Mouse (Mus musculus) lung, embryonic 15.5 days (tissue): Measurements from ENCODE around the gene Dpp6. TPM values are rescaled to one million over a fixed set of nuclear protein-coding genes. Genes with fewer than 3 reads are reported as not detected.
A peak's percentile ranks its signal among the peaks of the same experiment; 100 is the strongest.

ENCODE experiments used
- ATAC-seq: fragments of 200-750 bp; cut with Nextera tagmentation; 2 replicates; pipeline ENCODE4 v1.8.0; 2017; ENCODE audit warnings: moderate number of reproducible peaks, borderline replicate concordance; ENCODE audit not compliant: low FRiP score, low TSS enrichment; ENCODE audit errors: extremely low read depth
- H3K27ac ChIP-seq: fragments of 300-500 bp; sonication (generic); 2 replicates; pipeline ENCODE4 v1.5.1; 2015; ENCODE audit warnings: moderate library complexity, mild to moderate bottlenecking, inconsistent platforms
- H3K27me3 ChIP-seq: fragments of 300-500 bp; sonication (generic); 2 replicates; pipeline ENCODE4 v1.6.1; 2015; ENCODE audit warnings: inconsistent platforms
- H3K36me3 ChIP-seq: fragments of 300-500 bp; sonication (generic); 2 replicates; pipeline ENCODE4 v1.6.1; 2015; ENCODE audit warnings: inconsistent platforms
- H3K4me1 ChIP-seq: fragments of 300-500 bp; sonication (generic); 2 replicates; pipeline ENCODE4 v1.6.1; 2015; ENCODE audit warnings: inconsistent platforms
- H3K4me2 ChIP-seq: fragments of 300-500 bp; sonication (generic); 2 replicates; pipeline ENCODE4 v1.6.1; 2015; ENCODE audit warnings: inconsistent platforms, mild to moderate bottlenecking, moderate library complexity
- H3K4me3 ChIP-seq: fragments of 300-500 bp; sonication (generic); 2 replicates; pipeline ENCODE4 v1.5.1; 2015; ENCODE audit warnings: mild to moderate bottlenecking, inconsistent platforms
- H3K9ac ChIP-seq: fragments of 300-500 bp; sonication (generic); 2 replicates; pipeline ENCODE4 v1.6.1; 2015; ENCODE audit warnings: inconsistent platforms
- H3K9me3 ChIP-seq: fragments of 300-500 bp; sonication (generic); 2 replicates; pipeline ENCODE4 v1.6.1; 2016; ENCODE audit warnings: inconsistent platforms
- WGBS: fragments of 180-500 bp; shearing (Covaris S2); methylation state at CpG from one replicate; pipeline ENCODE4 v1.1.7; 2015; 5-methylcytosine and 5-hydroxymethylcytosine counted together
- polyA plus RNA-seq: library from polyadenylated mRNA; unstranded; fragments of >200 nt; fragmentation: Nextera tagmentation; extraction: Ambion mirVana; gene quantifications from 2 replicates; pipeline ENCODE4 v1.2.1, GENCODE M21; 2015

The Dpp6 gene
- polyA plus RNA-seq, 1 experiment from 2014 or later = 0.55 TPM

DNA sequence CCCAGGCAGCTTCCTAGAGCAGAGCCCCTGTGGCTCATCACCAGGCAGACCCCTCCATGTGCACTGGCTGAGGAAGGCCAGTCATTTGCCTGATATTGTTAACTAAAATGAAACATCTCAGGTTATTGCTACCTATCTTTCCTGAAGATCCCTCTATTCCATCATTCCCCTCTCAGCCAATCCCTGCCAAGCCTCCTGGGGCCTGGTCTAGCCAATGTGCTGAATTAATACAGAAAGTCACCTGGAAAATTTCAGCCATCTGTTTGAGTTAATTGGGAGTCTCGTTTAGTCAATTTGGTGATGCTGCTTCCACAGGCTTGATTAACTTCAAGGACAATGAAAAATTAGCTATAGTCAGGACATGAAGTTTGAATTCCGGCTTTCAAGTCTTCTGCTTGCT is 818.9 kb downstream of the Dpp6 start:
- WGBS = 70% methylated on average over 2 of the region's 2 CpGs

DNA sequence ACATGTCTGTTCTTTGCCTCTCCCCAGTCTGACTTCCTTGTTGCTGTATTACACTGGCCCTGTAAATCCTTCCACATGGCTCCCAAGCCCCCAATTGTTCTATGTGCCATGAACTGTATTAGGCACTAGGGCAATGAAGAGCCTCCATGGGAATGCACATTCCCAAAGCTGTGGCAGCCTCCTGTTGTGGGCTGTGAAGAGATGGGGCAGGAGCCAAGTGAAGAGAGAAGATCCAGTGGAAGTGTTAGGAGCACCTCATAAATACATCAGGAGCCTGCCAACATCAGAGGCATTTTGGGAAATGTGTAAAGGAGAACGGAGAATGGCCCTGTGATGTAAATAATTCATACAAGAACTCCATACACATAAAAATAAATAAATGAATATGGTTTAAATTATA is 824.9 kb downstream of the Dpp6 start:
- ATAC-seq = no peak
- no peak overlapping the region for H3K4me3 ChIP-seq
- H3K9ac ChIP-seq = no peak overlapping the region
- H3K36me3 ChIP-seq = no peaks in the 10 kb centered on the region
- no peaks in the 10 kb centered on the region for H3K4me1 ChIP-seq
- no peaks in the 10 kb centered on the region for H3K9me3 ChIP-seq
- WGBS = 50% methylated on average over 1 of the region's 1 CpGs
- H3K27ac ChIP-seq = no peak overlapping the region
- H3K27me3 ChIP-seq = no peaks in the 10 kb centered on the region
- no peak overlapping the region for H3K4me2 ChIP-seq

More for the DNA sequence above, 818.9 kb downstream of the Dpp6 start:
- no peaks in the 10 kb centered on the region for H3K27me3 ChIP-seq
- no peaks in the 10 kb centered on the region for H3K9me3 ChIP-seq
- no peak overlapping the region for H3K9ac ChIP-seq
- no peak overlapping the region for H3K4me3 ChIP-seq
- H3K27ac ChIP-seq = no peak overlapping the region
- no peak overlapping the region for H3K4me2 ChIP-seq
- no peaks in the 10 kb centered on the region for H3K4me1 ChIP-seq
- no peaks in the 10 kb centered on the region for H3K36me3 ChIP-seq
- no peak for ATAC-seq

DNA sequence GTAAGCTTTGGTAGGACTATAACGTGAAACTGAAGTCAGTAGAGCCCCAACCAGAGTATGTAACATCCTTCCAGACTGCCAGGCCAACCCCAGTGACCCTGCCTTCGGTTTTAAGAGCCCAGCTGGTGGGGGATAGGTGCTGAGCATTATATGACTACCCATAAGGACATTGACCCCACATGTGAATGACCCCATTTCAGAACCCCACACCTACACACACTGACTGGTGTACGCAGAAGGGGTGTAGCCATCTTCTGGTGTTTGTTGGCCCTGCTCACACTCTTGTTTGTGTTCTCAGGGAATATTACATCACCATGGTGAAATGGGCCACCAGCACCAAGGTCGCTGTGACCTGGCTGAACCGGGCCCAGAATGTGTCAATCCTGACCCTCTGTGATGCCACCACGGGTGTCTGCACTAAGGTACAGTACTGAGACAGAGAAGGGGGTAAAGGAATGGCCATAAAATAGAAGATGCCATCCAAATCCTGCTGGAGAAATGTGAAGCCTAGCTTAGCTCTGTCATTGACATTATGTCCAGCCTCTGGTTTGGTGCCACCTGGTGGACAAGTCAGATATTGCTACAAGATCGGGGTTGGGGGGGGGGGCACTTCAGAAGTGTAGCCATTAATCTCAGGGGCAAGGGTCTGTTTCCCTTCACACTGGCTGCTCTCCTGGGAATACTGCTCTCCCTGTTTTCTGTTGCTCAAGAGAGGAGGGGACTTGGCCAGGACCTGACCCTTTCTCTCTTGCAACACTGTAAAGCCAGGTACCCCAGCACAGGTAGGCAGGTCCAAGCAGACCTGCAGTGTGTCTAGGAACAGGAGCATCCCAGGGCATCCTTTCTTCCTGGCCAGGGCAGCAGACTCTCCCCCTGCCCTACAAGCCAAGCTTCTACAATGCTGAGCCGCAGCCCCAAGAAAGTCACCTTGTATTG is 835.1 kb downstream of the Dpp6 start:
- Histone ChIP-seq H3K9me3 (no peaks in the 10 kb centered on the region), H3K9ac (no peak overlapping the region), H3K4me1 (no peaks in the 10 kb centered on the region), H3K27ac (no peak overlapping the region), H3K4me3 (no peak overlapping the region), H3K36me3 (no peaks in the 10 kb centered on the region), H3K27me3 (no peaks in the 10 kb centered on the region), H3K4me2 (no peak overlapping the region)
- peak; percentile 35; the same call in 1 of the 2 replicates for ATAC-seq
- 54% methylated on average over 8 of the region's 8 CpGs for WGBS

DNA sequence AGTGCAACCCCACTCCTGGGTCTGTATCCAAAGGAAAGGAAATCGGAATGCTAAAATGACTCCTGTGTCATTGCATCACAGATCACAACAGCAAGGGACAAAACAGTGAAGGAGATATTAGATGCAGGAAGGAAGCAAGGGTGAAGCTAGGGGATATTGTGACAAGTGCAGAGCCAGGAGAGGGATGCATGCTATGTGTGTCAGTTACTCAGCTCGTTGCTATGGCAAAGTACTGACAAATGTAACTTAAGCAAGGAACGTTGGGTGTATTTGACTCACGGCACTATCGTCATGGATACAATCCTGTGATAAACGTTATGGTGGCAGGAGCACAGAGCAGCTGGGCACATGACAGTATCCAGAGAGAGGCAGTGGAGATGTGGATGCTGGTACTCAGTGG is 839.1 kb downstream of the Dpp6 start:
- no peak overlapping the region for H3K4me2 ChIP-seq
- no peaks in the 10 kb centered on the region for H3K9me3 ChIP-seq
- no peak overlapping the region for H3K4me3 ChIP-seq
- 51% methylated on average over 6 of the region's 6 CpGs for WGBS
- no peak for ATAC-seq
- H3K9ac ChIP-seq = no peak overlapping the region
- no peak overlapping the region for H3K27ac ChIP-seq
- H3K4me1 ChIP-seq = no peaks in the 10 kb centered on the region
- H3K36me3 ChIP-seq = no peaks in the 10 kb centered on the region
- no peaks in the 10 kb centered on the region for H3K27me3 ChIP-seq

DNA sequence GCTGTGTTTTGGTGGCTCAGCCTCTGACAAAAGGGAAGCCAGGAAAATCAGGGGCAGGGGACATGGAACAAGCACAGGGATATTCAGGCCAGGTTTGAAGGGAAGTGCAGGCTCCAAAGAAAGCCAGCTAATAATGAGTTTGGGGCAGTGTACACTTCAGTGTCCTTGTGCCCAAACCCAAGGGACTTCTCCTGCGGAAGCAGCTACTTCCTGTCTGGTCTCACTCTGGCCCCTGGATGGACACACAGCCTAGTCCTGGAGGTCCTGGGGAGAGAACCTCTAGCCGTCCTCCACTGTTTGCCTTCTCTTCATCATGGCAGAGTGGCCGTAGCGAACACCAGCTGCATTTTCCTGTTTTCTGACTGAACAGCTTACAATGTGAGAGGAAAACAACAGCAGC is 840.7 kb downstream of the Dpp6 start:
- Histone ChIP-seq H3K4me3 (no peak overlapping the region), H3K9ac (no peak overlapping the region), H3K27ac (0 out of 2 replicates have a peak overlapping the region, but pooled peaks have one; percentile 18), H3K27me3 (no peaks in the 10 kb centered on the region), H3K4me2 (no peak overlapping the region), H3K4me1 (no peaks in the 10 kb centered on the region), H3K9me3 (no peaks in the 10 kb centered on the region), H3K36me3 (no peaks in the 10 kb centered on the region)
- peak; percentile 23; the same call in 1 of the 2 replicates for ATAC-seq
- 41% methylated on average over 4 of the region's 4 CpGs for WGBS

DNA sequence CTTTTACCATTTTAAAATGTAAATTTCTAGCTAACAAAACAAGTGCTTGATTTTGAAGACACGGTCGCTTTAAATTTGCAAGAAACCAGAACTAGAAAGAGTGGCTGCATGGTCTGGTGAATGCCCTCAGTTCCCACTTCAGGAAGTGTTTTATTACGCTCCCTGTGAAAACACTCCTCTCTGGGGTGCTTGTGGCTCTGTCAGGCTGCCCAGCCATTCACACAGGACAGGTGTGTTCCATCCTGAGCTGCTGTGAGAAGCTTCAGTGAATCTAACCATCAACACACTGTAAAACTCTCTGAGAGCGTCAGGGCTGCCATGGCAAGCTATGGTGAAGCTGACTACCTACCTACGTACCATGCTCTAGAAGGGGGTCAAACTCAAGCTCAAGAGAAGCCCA is 841.2 kb downstream of the Dpp6 start:
- Histone ChIP-seq H3K4me1 (no peaks in the 10 kb centered on the region), H3K36me3 (no peaks in the 10 kb centered on the region), H3K9me3 (no peaks in the 10 kb centered on the region), H3K27me3 (no peaks in the 10 kb centered on the region), H3K4me2 (no peak overlapping the region), H3K27ac (no peak overlapping the region), H3K4me3 (no peak overlapping the region), H3K9ac (no peak overlapping the region)
- WGBS = 71% methylated on average over 5 of the region's 5 CpGs
- no peak for ATAC-seq

DNA sequence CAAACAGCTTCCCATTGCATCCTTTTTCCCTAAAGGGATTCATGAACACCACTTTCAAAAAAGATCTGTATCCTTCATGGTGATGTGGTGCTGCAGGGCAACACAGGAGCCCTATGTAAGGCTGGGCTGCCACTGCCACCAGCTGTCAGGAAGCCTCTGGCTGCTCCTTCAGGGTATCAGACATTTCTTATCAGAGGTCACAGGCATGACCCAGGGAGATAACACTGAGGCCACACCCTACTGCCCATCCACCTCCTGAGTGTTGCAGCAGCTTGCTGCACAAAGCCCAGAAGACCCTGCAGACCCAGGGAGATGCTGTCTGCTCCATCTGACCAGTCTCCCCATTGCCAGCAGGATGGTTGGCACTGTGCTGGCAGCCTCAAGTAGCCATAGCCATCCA is 841.6 kb downstream of the Dpp6 start:
- Histone ChIP-seq H3K4me2 (no peak overlapping the region), H3K4me3 (no peak overlapping the region), H3K4me1 (no peaks in the 10 kb centered on the region), H3K36me3 (no peaks in the 10 kb centered on the region), H3K27me3 (no peaks in the 10 kb centered on the region), H3K9ac (no peak overlapping the region), H3K27ac (no peak overlapping the region), H3K9me3 (no peaks in the 10 kb centered on the region)
- no peak for ATAC-seq

DNA sequence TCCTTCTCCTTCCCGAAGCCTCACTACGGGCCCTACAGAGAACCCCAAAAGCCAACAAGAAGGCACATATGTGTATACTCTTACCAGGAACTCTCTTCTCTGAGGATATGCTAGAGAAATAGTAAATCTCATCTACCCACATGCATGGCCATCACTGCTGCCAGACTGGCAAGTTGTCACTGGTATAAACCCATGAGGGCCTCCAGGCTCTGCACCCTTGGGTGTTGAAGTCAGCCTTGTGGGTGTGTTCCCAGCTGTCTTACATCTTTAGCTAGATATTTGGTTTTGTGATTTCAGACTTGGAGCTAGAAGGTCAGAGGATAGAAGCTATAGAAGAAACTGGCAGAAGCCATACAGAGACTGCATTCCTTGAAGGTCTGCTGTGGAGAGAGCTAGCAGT is 842.0 kb downstream of the Dpp6 start:
- H3K9me3 ChIP-seq = no peaks in the 10 kb centered on the region
- H3K27me3 ChIP-seq = no peaks in the 10 kb centered on the region
- H3K36me3 ChIP-seq = no peaks in the 10 kb centered on the region
- H3K4me1 ChIP-seq = no peaks in the 10 kb centered on the region
- no peak overlapping the region for H3K27ac ChIP-seq
- WGBS = 88% methylated on average over 2 of the region's 2 CpGs
- no peak overlapping the region for H3K9ac ChIP-seq
- no peak for ATAC-seq
- H3K4me2 ChIP-seq = no peak overlapping the region
- no peak overlapping the region for H3K4me3 ChIP-seq

DNA sequence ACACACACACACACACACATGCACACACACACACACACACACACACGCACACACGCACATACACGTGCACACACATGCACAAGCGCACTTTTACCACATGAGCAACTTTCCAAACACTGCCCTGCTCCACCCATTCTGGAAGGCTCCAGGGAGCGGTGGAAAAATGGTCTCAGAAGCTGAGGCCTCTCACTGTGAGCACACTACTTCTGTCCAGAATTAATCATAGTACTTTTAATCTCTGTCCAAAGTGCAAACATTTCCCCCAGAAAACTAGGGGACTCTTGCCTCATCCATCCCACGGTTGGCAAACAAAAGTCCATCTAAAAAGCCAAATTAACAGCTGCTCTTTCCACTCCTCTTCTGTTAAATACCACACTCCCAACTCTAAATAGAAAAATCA is 842.8 kb downstream of the Dpp6 start:
- Histone ChIP-seq H3K4me3 (no peak overlapping the region), H3K27ac (no peak overlapping the region), H3K4me1 (no peaks in the 10 kb centered on the region), H3K9ac (no peak overlapping the region), H3K9me3 (no peaks in the 10 kb centered on the region), H3K4me2 (no peak overlapping the region), H3K27me3 (no peaks in the 10 kb centered on the region), H3K36me3 (no peaks in the 10 kb centered on the region)
- WGBS = 62% methylated on average over 6 of the region's 6 CpGs
- ATAC-seq = no peak

DNA sequence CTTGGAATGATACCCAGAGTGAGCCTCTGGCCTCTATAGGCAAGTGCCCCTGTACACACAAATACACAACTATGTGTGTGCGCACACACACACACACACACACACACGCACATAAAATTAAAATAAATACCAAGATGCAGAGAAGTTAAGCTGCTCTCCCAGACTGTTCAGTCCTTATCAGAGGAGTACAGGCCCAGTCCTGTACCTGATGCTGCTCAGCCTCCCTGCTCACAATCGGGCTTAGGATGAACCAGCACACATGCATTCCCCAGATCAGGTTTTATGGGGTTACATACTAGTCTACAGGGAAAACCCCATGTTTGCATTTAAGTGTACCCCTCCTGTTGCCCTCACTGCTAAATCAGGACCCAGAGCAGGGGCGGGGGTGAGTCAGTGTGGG is 847.1 kb downstream of the Dpp6 start:
- H3K4me2 ChIP-seq = no peak overlapping the region
- H3K9ac ChIP-seq = no peak overlapping the region
- H3K4me3 ChIP-seq = no peak overlapping the region
- no peaks in the 10 kb centered on the region for H3K27me3 ChIP-seq
- H3K27ac ChIP-seq = no peak overlapping the region
- WGBS = 84% methylated on average over 4 of the region's 4 CpGs
- H3K36me3 ChIP-seq = no peaks in the 10 kb centered on the region
- no peaks in the 10 kb centered on the region for H3K9me3 ChIP-seq
- ATAC-seq = no peak
- H3K4me1 ChIP-seq = no peaks in the 10 kb centered on the region

DNA sequence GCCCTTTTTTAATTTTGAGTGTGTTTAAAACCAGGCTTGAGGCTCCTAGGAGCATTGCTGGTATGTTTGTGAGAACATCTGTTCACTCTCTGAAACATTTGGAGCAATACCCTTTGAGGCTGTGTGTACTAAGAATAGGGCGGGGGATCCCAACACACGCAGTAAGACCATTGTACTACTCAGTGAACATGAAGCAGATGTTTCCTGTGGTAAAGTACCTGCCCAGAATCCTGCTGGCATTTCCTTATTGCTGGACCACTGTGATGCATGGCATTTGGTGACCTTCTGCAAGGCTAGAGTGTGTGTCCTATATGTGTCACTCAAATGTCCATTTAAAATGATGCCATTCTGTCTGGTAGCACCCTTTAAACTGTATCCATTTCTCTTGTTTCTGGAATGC is 854.5 kb downstream of the Dpp6 start:
- ATAC-seq = 0 out of 2 replicates have a peak, but pooled peaks have one; percentile 11
- H3K27me3 ChIP-seq = no peaks in the 10 kb centered on the region
- H3K27ac ChIP-seq = no peak overlapping the region
- no peak overlapping the region for H3K4me2 ChIP-seq
- H3K9ac ChIP-seq = no peak overlapping the region
- 75% methylated on average over 2 of the region's 2 CpGs for WGBS
- no peak overlapping the region for H3K4me3 ChIP-seq
- no peaks in the 10 kb centered on the region for H3K36me3 ChIP-seq
- no peaks in the 10 kb centered on the region for H3K9me3 ChIP-seq
- H3K4me1 ChIP-seq = no peaks in the 10 kb centered on the region

DNA sequence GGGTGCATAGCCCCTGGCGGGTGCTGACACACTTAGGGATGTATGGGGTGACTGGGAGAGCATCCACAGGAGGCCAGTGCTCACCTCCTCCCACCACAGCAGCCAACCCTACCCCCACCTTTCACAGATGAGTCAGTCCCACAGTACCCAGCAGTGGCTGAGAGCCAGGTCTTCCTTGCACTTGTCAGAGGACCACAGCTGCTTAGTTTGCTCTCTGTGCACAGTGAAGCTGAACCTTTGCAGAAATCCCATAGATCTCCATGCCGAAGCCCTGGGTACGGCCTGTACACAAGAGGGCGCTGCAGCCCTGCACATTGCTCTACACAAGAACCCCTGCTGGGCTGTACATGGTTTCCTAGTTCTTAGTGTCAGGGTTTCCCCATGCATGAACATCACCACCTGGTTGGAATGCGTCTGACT is 860.3 kb downstream of the Dpp6 start:
- Histone ChIP-seq H3K9ac (no peak overlapping the region), H3K4me3 (no peak overlapping the region), H3K4me1 (no peaks in the 10 kb centered on the region), H3K4me2 (no peak overlapping the region), H3K36me3 (no peaks in the 10 kb centered on the region), H3K9me3 (no peaks in the 10 kb centered on the region), H3K27me3 (no peaks in the 10 kb centered on the region), H3K27ac (no peak overlapping the region)
- WGBS = 37% methylated on average over 5 of the region's 5 CpGs
- no peak; the same call in 1 of the 2 replicates for ATAC-seq
